Mouse (Mus musculus) spleen, postnatal 14 days (tissue): ENCODE measurements around the gene Cbr4.

ENCODE experiments used
- DNase-seq, 2 experiments: peaks; one replicate each; pipeline ENCODE4 v3.0.0; 2021 to 2022; ENCODE audit warnings: low spot score in 2 of 2

The Cbr4 gene

DNA sequence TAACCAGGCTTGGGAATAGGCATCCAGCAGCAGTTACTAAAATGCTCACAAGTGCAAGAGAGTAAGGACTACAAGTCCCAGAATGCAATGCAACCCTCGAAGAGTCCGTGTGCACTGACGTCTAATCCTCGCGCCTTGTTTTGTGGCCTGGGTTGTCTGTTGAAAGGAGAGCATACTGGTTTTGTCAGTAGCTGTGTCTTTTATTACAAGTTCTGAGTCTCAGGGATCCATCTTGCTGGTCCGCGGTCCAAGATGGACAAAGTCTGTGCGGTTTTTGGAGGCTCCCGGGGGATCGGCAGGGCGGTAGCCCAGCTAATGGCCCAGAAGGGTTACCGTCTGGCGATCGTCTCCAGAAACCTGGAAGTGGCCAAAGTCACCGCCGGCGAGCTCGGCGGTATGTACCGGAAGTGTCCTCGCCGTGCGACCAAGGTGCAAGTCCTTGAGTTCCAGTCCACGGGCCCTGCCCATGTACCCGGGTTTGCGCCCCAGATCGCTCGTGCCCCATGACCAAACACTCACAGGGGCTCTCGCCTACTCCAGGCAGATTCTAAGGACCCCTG, at the start of gene Cbr4:
Gene Cbr4, plus strand, starts transcription at position 138 of the 560 bp plus-strand sequence.
- DNase-seq, result peak; percentile 51 to 75

GRCm38 (mm10) chr8:61442988-61443387, 44.5 kb upstream of the Cbr4 start:
- DNase-seq, result no peak

DNA sequence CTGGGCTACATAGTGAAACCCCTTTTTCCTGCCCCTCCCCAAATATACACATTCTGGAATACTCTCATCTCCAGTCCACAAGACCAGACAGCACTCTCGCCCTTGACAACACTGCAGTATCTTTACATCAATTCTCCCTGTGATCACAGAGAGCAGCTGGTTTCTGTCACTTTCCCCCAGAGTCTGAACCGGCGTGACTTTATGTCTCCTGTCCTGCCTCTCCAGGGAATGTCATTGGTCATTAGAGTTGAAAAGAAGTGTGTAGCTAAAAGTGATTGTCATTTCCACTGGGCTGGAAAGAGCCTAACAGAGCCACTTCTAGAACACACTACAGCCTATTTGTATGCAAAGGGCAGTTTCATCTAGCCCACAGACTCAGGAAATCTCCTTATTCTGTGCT, 43.2 kb upstream of the Cbr4 start:
- no peak for DNase-seq

DNA sequence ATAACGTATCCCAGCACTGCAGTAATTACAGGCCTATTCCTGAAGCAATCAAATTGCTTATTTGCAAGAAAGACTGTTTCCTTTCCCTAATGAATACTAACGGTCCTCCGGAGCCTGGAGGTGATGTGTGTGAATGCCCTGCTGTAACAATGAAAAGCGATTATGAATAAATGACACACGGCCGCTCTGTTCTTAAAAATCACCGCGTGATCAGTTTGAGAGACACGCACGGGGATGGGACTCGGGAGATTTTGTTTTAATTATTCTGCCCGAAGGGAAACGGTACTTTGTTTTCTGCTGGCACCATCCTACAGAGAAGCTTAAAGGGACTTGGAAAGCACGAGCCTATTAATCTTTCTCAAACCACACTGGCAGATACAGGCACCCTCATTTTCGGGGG, 41.2 kb upstream of the Cbr4 start:
- no peak for DNase-seq

DNA sequence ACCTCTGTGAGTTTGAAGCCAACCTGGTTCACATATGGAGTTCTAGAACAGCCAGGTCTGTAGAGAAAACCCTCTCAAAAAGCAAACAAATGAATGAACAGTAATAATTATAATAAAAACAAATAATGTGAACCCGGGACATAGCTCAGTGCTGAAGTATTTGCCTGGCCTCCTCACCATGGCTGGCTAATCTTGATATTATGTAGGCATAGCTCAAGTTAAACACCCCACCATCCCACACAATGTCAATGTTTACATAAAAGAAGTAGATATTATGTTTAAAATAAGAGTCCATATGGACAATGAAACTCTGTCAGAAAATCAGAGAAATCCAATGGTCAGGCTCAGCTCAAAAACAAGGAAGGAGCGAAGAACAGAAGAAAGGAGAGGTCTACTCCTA, 39.4 kb upstream of the Cbr4 start:
- no peak for DNase-seq

DNA sequence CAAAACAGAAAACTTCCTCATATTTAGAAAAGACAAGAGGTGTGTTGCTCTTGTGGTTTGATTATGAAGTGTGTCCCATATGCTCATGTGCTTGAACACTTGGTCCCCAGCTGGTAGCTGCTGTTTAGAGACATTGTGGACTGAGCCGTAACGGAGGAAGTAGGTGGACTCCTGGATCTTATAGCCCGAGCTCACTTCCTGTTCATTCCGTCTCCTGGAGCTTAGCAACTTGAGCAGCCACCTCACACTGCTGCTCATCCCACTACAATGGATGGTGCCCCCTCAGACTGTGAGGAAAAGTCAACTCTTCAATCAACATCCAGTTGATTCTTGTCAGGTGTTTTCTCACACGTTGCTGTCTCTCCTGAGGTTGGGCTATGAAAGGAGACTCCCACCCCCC, 38.7 kb upstream of the Cbr4 start:
- DNase-seq, result no peak

GRCm38 (mm10) chr8:61450916-61451575, 36.5 kb upstream of the Cbr4 start:
- no peak for DNase-seq

DNA sequence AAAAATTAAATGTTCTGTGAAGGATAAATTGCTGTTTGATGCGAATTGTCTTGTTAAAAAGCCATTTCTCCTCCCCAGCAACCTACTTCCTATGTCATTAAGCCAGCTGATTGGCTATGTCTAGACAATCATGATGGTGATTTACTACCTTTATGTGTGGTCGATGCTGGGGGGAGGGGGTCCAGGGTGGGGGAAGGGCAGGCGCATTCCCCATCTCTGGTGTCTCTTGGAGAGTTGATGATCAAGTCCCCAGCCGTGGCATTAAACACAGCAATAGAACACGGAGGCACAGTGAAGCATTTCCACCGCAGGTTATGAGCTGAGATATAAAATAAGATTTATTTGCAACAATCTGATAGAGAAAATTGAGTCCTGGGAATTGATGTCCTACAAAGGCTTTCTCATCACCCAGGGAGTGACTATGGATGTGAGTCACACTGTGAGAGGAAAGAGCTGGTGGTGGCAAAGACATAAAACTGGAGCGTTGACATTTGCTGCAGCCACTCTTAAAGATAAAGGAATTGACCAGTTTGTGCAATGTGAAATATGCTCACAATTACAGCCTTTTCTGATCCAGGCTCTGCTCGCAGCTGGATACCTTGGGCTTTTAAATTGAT, 35.7 kb upstream of the Cbr4 start:
- DNase-seq, result no peak

DNA sequence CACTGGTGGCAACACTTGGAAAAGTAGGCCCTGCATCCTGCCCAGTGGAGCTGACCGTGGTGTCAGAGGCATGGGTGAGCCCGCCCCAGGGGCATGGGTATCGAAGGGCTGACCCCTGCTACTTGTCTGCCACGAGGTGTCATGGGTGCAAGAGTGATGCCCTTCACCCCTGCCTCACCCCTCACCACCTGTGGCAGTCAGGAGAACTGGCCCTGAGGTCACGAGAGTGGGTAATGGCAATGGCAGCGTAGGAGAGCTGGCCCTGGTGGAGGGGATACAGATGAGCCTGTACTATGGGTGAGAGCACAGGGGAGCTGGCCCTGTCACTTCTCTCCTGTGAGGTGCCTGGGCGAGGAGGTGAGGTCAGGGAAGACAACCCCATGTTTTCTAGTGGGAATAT, 27.8 kb upstream of the Cbr4 start:
- DNase-seq, result no peak

DNA sequence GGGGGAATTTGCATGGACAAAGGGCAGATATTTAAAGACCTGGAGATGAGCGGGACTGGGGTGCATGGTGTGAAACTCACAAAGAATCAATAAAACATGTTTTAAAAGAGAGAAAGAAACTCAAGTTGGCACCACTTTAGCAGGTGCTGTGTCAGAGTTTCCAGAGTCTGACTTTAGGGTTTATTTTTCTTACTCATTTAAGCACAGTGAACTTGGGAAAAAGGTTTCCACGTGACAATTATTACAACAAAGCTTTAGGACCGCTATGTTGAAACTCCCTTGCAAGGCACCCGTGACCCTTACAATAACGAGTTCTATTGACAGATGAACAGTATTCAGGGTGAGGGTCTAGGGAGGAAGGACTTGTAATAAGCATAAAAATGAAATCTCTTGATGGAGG, 25.3 kb upstream of the Cbr4 start:
- DNase-seq, result no peak

DNA sequence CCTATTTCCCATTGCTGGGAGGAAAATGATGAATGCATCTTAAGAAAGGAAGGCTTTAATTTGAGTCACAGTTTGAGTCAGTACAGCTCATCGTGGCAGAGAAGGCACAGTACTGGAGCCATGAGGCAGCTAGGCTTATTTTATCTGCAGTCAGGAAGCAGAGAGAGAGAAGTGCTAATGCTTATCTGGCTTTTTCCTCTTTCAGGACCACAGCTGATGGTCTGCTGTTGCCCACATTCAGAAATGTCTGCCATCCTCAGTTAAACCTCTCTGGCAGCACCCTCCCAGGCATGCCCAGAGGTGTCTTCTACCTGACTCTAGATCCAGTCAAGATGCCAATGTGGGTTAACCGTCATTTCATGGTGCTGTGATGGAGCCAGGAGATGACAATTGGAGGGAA, 23.1 kb upstream of the Cbr4 start:
- DNase-seq, result no peak

- no peak for DNase-seq
These were observed 20.6 kb upstream of the Cbr4 start for GRCm38 (mm10) chr8:61466696-61467552.

DNA sequence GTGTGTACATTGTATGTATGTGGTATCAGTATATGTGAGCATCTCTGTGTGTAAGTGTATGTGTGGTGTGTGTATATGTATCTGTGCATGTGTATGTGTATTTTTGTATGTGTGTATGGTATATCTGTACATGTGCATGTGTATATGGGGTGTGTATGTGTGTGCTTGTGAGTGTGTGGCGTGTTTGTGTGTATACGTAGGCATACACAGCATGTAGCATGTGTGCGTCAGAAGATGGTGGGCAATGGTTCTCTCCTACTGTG, 20.1 kb upstream of the Cbr4 start:
- DNase-seq, result no peak

DNA sequence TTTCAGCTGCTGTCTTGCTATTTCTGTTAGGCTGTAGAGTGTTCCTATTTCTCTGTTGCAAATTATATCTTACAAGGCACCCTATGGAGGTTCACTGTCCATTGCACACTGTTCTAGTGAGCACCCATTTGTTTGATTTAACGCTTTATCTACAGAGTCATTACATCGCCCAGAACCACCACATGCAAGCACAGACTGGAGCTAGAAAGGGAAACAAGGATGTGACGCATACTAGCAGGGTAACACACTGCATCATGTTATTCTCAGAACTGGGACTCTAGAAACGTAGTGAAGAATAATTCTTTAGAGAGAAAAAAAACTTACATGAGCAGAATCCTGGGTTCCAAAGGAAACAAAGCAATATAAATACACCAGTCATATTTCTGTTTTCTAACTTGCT, 17.3 kb upstream of the Cbr4 start:
- no peak for DNase-seq

DNA sequence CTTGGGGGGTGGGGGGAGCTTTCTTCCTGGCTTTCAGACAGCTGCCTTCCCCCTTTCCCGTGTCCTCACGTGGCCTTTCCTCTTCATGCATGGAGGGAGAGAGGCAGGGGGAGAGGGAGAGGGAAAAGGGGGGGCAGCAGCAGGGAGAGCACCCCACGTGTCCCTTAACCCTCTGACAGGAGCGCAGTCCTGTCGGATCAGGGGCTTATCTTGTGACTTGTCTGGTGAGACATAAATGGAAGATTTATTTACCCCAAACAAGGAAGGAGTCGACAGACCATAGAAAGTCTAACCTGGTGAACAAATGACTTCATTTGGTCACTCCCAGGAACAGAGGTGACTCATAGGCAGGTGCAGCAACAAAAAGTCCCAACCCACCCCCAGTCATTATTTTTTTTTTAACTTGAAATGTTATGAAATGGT, 12.3 kb upstream of the Cbr4 start:
- DNase-seq, result no peak

DNA sequence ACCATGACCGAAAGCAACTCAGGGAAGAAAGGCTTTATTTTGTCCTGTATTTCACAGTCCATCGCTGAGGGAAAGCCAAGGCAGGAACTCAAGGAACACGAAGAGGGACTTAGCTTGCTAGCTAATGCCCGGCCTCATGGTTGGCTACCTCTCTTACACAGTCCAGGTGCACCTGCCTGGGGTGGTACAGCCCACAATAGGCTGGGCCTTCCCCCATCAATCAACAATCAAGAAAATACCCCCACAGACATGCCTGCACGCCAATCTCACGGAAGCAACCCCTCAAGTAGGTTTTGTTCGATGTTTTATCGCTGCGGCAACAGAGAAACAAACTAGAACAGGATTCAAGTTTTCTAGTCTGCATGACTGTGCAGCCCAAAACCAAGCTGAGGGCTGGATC, 11.4 kb upstream of the Cbr4 start:
- DNase-seq, result no peak

DNA sequence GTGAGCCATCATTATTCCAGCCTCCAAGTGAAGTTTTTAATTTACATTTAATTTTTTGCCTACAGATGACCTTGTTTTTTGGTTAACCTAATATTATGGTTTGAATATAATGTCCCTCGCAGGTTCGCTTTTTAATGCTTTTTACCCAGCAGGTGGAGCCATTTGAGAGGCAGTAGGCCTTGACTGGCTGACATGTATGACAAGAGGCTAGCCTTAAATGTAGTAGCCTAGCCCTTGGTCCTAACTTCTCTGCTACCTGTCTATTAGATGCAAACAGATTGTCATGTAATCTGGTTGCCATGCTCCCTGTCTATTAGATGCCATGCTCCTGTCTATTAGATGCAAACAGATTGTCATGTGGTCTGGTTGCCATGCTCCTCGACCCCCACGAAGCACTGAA, 9.4 kb upstream of the Cbr4 start:
- no peak for DNase-seq

- no peak for DNase-seq
These were observed 8.7 kb upstream of the Cbr4 start for GRCm38 (mm10) chr8:61478793-61479192.

DNA sequence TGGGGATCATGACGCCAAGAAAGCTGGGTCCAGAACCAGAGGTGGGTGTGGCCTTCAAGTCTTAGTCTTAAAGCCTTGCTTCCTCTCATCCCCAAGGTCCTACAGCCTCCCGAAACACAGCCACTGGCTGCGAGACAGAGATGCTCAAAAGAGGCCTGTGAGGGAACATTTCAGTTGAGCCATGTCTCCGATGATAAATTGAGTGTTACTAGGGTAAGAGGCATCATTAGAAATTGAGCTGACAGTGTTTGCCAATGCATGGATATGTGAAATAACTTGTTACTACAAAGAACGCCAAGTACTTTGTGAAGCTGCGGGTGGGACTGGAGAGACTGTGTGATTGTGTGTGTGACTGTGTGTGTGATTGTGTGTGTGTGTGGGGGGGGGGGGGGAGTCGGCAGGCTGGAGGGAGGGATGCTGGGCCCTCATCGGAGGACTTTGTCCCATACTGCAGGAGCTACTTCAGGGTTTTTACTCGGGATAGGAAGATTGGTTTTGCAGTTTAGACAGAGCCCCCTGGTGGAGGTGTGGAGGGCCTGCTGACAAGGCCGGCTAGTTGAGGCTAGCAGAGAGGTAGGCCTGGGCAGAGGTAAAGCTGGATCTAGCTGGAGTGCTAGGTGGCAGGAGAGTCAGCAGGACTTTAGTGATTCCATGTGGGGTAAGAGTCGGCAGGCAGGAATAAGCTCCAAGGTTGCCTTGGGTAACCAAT, 7.9 kb upstream of the Cbr4 start:
- peak in 1 of 2 experiments; percentile 15 for DNase-seq

GRCm38 (mm10) chr8:61480260-61480967, 7.1 kb upstream of the Cbr4 start:
- no peak for DNase-seq

- no peak for DNase-seq
These were observed 508 bp upstream of the Cbr4 start for GRCm38 (mm10) chr8:61486923-61487529.
